Mouse (Mus musculus) testis, adult 2 months (tissue): ENCODE data around the gene Rnf151.

Experiments used
- CTCF ChIP-seq: fragments of 200-500 bp; IDR thresholded peaks from 2 replicates; pipeline ENCODE4 v1.5.1; 2012; ENCODE audit warnings: low read depth, mild to moderate bottlenecking, inconsistent platforms, low read length, moderate library complexity; ENCODE audit not compliant: control insufficient read depth, insufficient read depth, insufficient replicate concordance
- POLR2A ChIP-seq: fragments of 200-500 bp; IDR thresholded peaks from 2 replicates; pipeline ENCODE4 v1.6.1; 2012; ENCODE audit warnings: low read depth, mild to moderate bottlenecking, inconsistent platforms, low read length, moderate library complexity; ENCODE audit not compliant: control insufficient read depth

DNA sequence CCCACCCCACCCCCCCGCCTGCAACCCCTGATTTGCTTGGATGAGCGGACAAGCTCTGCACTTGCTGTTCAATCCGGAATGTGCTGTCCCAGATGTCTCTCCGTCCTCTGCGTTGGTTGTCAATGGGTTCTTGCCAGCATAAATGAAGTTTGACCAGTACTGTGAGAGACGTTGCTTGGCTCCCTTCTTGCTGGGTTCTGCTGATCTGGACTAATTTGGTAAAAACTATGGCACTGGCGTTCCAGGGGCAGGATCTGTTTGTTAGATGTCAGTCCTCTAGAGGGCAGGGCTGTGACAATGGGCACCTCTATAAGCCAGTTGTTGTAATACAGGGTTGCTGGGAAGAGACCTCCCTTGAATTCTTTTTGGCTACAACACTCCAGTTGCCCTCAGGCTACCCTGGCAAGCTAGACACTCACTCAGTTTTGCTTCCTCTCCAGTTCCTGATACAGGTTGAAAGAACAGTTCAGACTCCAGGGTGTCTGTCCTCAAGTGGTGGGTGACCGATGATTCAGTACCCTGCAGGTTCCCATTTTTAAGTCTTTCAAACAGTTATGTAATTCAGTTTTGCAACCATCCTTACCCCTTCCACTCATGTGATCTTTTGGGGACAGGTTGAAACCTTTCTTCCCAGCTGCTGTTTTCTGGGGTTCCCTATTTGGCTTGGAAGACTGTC, 19.4 kb upstream of the Rnf151 start:
- no peak for TF ChIP-seq CTCF
- no peak for TF ChIP-seq POLR2A
